Mouse (Mus musculus) neural tube, embryonic 13.5 days (tissue): ENCODE data around the gene Dusp12. TPM values are rescaled to one million over a fixed set of nuclear protein-coding genes. Genes with fewer than 3 reads are reported as not detected.

ENCODE experiments used
- ATAC-seq: fragments of 200-750 bp; cut with Nextera tagmentation; 2 replicates; pipeline ENCODE4 v1.8.0; 2017; ENCODE audit warnings: low read depth, mild to moderate bottlenecking, moderate TSS enrichment, moderate library complexity
- H3K27ac ChIP-seq: fragments of 300-500 bp; sonication (generic); replicated peaks from 2 replicates; pipeline ENCODE4 v1.5.1; 2015; ENCODE audit warnings: moderate library complexity, mild to moderate bottlenecking, inconsistent platforms
- H3K27me3 ChIP-seq: fragments of 300-500 bp; sonication (generic); 2 replicates; pipeline ENCODE4 v1.6.1; 2015; ENCODE audit warnings: mild to moderate bottlenecking, inconsistent platforms
- H3K36me3 ChIP-seq: fragments of 300-500 bp; sonication (generic); 2 replicates; pipeline ENCODE4 v1.6.1; 2015; ENCODE audit warnings: mild to moderate bottlenecking, inconsistent platforms
- H3K4me1 ChIP-seq: fragments of 300-500 bp; sonication (generic); replicated peaks from 2 replicates; pipeline ENCODE4 v1.6.1; 2015; ENCODE audit warnings: inconsistent platforms
- H3K4me2 ChIP-seq: fragments of 300-500 bp; sonication (generic); 2 replicates; pipeline ENCODE4 v1.6.1; 2015; ENCODE audit warnings: inconsistent platforms, mild to moderate bottlenecking, moderate library complexity
- H3K4me3 ChIP-seq: fragments of 300-500 bp; sonication (generic); 2 replicates; pipeline ENCODE4 v1.5.1; 2015; ENCODE audit warnings: mild to moderate bottlenecking, inconsistent platforms
- H3K9ac ChIP-seq: fragments of 300-500 bp; sonication (generic); 2 replicates; pipeline ENCODE4 v1.6.1; 2015; ENCODE audit warnings: moderate library complexity, mild to moderate bottlenecking, inconsistent platforms
- H3K9me3 ChIP-seq: fragments of 300-500 bp; sonication (generic); 2 replicates; pipeline ENCODE4 v1.6.1; 2016; ENCODE audit warnings: inconsistent platforms
- WGBS: fragments of 180-500 bp; shearing (Covaris S2); methylation state at CpG from one replicate; pipeline ENCODE4 v1.1.7; 2015; 5-methylcytosine and 5-hydroxymethylcytosine counted together
- polyA plus RNA-seq: library from polyadenylated mRNA; unstranded; fragments of >200 nt; fragmentation: Nextera tagmentation; extraction: Ambion mirVana; gene quantifications from 2 replicates; pipeline ENCODE4 v1.2.1, GENCODE M21; 2015

The Dusp12 gene
- polyA plus RNA-seq, 1 experiment from 2014 or later: 39.5 TPM

DNA sequence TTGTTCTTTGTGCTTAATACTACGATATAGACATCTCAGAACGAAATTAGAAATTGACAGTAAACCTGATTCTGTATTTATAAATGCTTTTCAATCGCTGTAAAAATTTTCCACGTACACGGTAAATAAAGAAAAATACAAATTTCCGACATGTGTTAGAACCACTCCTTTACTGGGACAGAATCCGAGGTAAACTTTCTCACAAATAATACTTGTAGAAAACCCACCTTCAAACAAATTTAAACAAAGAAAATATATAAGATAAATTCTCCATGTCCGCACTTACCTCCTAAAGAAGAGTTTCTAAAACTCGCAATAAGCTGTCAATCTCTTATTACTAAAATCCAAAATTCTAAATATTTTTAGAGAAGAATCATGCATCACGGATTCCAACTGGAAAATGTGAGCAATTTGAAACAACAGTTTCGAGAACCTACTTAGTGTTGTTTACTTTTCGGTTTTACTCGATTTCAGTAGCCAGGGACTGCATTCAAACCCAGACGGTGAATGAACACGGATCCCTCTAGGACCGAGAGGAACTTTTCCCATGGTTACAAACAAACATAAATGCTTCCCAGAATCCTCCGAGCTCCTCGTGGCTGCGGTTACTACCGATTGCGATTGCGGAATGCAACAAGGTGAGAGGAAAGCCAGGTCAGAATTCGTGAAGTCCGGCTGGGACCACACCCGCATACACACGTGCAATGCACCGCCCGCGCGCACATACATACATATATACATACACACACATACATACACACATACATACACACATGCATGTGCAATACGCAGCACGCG lies 17.0 kb downstream of the Dusp12 start:
- Histone ChIP-seq H3K9me3 (no peaks in the 10 kb centered on the region), H3K36me3 (peaks cover 13% of the 10 kb centered on the region), H3K9ac (peak overlapping the region; percentile 89), H3K27ac (no peak overlapping the region), H3K4me1 (peaks cover 19% of the 10 kb centered on the region), H3K27me3 (no peaks in the 10 kb centered on the region), H3K4me2 (peak overlapping the region; percentile 79), H3K4me3 (peak overlapping the region; percentile 87)
- ATAC-seq: peak; percentile 92
- WGBS: under 1% methylated on average over 33 of the region's 33 CpGs

- Histone ChIP-seq H3K9me3 (no peaks in the 10 kb centered on the region), H3K27me3 (no peaks in the 10 kb centered on the region), H3K36me3 (peaks cover 13% of the 10 kb centered on the region), H3K4me1 (peaks cover 19% of the 10 kb centered on the region), H3K27ac (peak within 1 kb of the TSS; percentile 75), H3K9ac (peak within 1 kb of the TSS; percentile 89), H3K4me2 (peak within 1 kb of the TSS; percentile 79), H3K4me3 (peak within 1 kb of the TSS; percentile 87)
- ATAC-seq: peak; percentile 78
- under 1% methylated on average over 25 of the region's 25 CpGs for WGBS
These were observed 17.6 kb downstream of the Dusp12 start, which contains the start of gene Atf6 for GRCm38 (mm10) chr1:170867691-170868105. Gene Atf6 (minus strand): TSS chr1:170867771.

GRCm38 (mm10) chr1:170866992-170867690 lies 18.2 kb downstream of the Dusp12 start:
- Histone ChIP-seq H3K27ac (peak overlapping the region; percentile 75), H3K9ac (peak overlapping the region; percentile 89), H3K9me3 (no peaks in the 10 kb centered on the region), H3K4me3 (peak overlapping the region; percentile 87), H3K4me1 (peaks cover 19% of the 10 kb centered on the region), H3K27me3 (no peaks in the 10 kb centered on the region), H3K36me3 (peaks cover 8% of the 10 kb centered on the region), H3K4me2 (peak overlapping the region; percentile 79)
- WGBS: 3% methylated on average over 30 of the region's 30 CpGs
- ATAC-seq: peak; percentile 33; the same call in 1 of the 2 replicates

GRCm38 (mm10) chr1:170865406-170865805 lies 19.9 kb downstream of the Dusp12 start:
- Histone ChIP-seq H3K4me1 (peaks cover 19% of the 10 kb centered on the region), H3K27me3 (no peaks in the 10 kb centered on the region), H3K27ac (no peak overlapping the region), H3K9ac (no peak overlapping the region), H3K36me3 (no peaks in the 10 kb centered on the region), H3K4me3 (no peak overlapping the region), H3K4me2 (no peak overlapping the region), H3K9me3 (no peaks in the 10 kb centered on the region)
- ATAC-seq: no peak
- 88% methylated on average over 5 of the region's 5 CpGs for WGBS

GRCm38 (mm10) chr1:170864754-170865153 lies 20.6 kb downstream of the Dusp12 start:
- Histone ChIP-seq H3K9ac (no peak overlapping the region), H3K27ac (no peak overlapping the region), H3K4me2 (no peak overlapping the region), H3K4me3 (no peak overlapping the region), H3K9me3 (no peaks in the 10 kb centered on the region), H3K27me3 (no peaks in the 10 kb centered on the region), H3K36me3 (no peaks in the 10 kb centered on the region), H3K4me1 (peaks cover 19% of the 10 kb centered on the region)
- no peak for ATAC-seq
- WGBS: 89% methylated on average over 3 of the region's 3 CpGs

DNA sequence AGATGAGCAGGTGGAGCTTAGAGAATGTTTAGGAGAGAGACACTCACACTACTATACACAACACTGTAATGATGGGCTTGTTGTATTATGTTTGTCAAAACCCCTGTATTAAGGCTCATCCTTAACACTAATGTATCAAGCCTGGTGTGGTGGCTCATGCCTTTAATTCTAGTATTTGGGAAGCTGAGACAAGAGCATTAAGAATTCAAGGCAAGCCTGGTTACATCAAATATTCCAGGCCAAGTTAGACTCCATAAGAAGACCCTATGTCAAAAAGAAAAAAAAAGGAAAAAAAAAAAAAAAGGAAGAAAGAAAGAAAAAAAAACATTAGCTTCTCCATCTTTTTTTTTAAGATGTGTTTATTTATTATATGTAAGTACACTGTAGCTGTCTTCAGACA lies 21.1 kb downstream of the Dusp12 start:
- H3K4me2 ChIP-seq: no peak overlapping the region
- no peak overlapping the region for H3K27ac ChIP-seq
- ATAC-seq: no peak
- no peak overlapping the region for H3K4me3 ChIP-seq
- H3K36me3 ChIP-seq: no peaks in the 10 kb centered on the region
- no peak overlapping the region for H3K9ac ChIP-seq
- no peaks in the 10 kb centered on the region for H3K9me3 ChIP-seq
- peaks cover 18% of the 10 kb centered on the region for H3K4me1 ChIP-seq
- H3K27me3 ChIP-seq: no peaks in the 10 kb centered on the region

DNA sequence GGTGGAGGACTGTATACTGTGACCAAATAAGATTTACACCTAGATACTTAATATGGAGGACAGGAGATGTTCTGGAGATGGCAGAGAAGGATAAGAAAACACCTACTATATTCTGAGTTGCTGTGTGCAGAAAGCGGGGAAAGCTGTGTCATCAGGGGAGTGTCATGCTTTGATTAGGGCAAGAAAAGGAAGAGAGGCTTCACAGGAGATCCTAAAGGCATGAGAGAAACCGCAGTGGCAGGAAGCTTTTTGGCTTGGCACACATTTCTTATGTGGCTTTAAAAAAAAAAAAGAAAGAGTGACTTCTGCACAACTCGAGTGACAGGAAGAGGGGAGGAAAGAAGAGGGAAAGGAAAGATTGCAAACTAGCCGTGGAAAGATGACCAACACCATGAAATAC lies 22.3 kb downstream of the Dusp12 start:
- no peak for ATAC-seq
- WGBS: 76% methylated on average over 4 of the region's 4 CpGs
- peaks cover 14% of the 10 kb centered on the region for H3K4me1 ChIP-seq
- H3K27me3 ChIP-seq: no peaks in the 10 kb centered on the region
- no peak overlapping the region for H3K4me3 ChIP-seq
- H3K9me3 ChIP-seq: no peaks in the 10 kb centered on the region
- no peaks in the 10 kb centered on the region for H3K36me3 ChIP-seq
- H3K9ac ChIP-seq: no peak overlapping the region
- no peak overlapping the region for H3K27ac ChIP-seq
- H3K4me2 ChIP-seq: no peak overlapping the region

DNA sequence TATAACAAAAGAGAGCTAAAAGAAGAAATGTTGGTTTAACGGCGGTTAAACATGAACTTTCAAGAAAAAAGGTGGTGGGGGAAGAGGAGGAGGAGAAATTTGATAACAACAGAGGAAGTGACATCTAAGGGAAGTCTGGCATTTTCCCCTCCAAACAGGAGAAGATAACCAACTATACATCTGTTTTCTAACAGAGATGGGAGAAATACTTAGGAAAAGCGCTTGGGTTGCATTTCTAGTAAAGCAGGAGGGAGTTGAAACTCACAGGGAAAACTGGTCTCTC lies 23.0 kb downstream of the Dusp12 start:
- Histone ChIP-seq H3K9me3 (no peaks in the 10 kb centered on the region), H3K36me3 (no peaks in the 10 kb centered on the region), H3K27ac (no peak overlapping the region), H3K9ac (no peak overlapping the region), H3K27me3 (no peaks in the 10 kb centered on the region), H3K4me3 (no peak overlapping the region), H3K4me2 (no peak overlapping the region), H3K4me1 (peaks cover 14% of the 10 kb centered on the region)
- ATAC-seq: no peak
- WGBS: 83% methylated on average over 3 of the region's 3 CpGs

- Histone ChIP-seq H3K36me3 (no peaks in the 10 kb centered on the region), H3K4me2 (no peak overlapping the region), H3K27me3 (no peaks in the 10 kb centered on the region), H3K4me1 (peaks cover 11% of the 10 kb centered on the region), H3K9me3 (no peaks in the 10 kb centered on the region), H3K9ac (no peak overlapping the region), H3K27ac (no peak overlapping the region), H3K4me3 (no peak overlapping the region)
- WGBS: 83% methylated on average over 13 of the region's 13 CpGs
- no peak for ATAC-seq
These were observed 23.5 kb downstream of the Dusp12 start for GRCm38 (mm10) chr1:170861671-170862434.

- ATAC-seq: no peak
- H3K27me3 ChIP-seq: no peaks in the 10 kb centered on the region
- no peak overlapping the region for H3K4me3 ChIP-seq
- 78% methylated on average over 2 of the region's 2 CpGs for WGBS
- no peak overlapping the region for H3K27ac ChIP-seq
- no peaks in the 10 kb centered on the region for H3K36me3 ChIP-seq
- H3K9ac ChIP-seq: no peak overlapping the region
- no peak overlapping the region for H3K4me2 ChIP-seq
- no peaks in the 10 kb centered on the region for H3K9me3 ChIP-seq
- H3K4me1 ChIP-seq: no peaks in the 10 kb centered on the region; the same call in 1 of the 2 replicates
These were observed 26.5 kb downstream of the Dusp12 start for GRCm38 (mm10) chr1:170858872-170859271.

DNA sequence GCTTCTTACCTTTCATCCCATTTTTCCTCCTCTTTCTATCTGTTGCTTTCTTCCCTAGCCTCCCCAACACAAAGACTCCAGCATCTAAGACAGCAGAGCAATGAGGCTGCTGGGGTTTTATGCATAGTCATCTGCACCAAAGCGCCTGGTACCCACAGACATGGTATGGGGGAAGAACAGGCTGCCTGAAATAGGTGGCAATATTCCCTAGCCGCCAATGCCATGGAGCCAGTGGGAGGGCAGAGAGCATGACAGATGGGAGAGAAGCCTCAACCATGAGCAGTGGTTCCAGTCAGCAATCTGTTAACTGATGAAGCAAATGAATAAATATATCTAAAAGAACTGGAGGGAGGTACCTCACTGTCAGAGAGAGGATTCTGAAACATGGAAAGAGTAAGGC lies 28.0 kb downstream of the Dusp12 start:
- Histone ChIP-seq H3K27ac (no peak overlapping the region), H3K36me3 (peaks cover 6% of the 10 kb centered on the region; the same call in 1 of the 2 replicates), H3K27me3 (no peaks in the 10 kb centered on the region), H3K4me3 (no peak overlapping the region), H3K9me3 (no peaks in the 10 kb centered on the region), H3K4me2 (no peak overlapping the region), H3K9ac (no peak overlapping the region), H3K4me1 (no peaks in the 10 kb centered on the region; the same call in 1 of the 2 replicates)
- 82% methylated on average over 2 of the region's 2 CpGs for WGBS
- ATAC-seq: no peak
